Mouse (Mus musculus): ENCODE results near the gene Muc1. TPM values are rescaled to one million over a fixed set of nuclear protein-coding genes. Genes with fewer than 3 reads are reported as not detected.
"Not testable (repeated sequence)": the region's sequence is repeated elsewhere in the genome, so short reads cannot be mapped to it uniquely, and the experiment has no call there.

Muc1 gene
- total RNA-seq, 2 experiments from 2014 or later, result 0.57 to 1.5 TPM

DNA sequence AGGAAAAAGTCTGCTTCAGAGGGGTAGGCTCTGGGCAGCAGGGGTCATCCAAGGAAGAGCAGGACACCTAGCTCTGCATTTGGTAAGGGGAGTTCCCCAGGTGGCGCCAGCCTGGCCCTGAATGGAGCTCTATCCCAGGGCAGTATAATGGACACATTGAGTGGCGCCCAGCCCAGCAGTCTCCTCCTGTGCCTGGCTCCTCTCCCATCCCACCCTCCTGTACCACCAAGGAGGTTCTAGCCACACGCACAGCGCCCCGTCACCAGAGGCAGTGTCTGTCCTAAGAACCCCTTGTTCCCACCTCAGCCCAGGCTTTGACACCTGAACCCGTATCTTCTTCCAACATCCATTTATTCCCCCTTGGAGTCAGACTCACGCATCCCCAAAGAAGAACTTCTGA, 19.1 kb upstream of the Muc1 start:
- DNase-seq (ENCODE audit: low spot score in 2 of 2), result no peak

DNA sequence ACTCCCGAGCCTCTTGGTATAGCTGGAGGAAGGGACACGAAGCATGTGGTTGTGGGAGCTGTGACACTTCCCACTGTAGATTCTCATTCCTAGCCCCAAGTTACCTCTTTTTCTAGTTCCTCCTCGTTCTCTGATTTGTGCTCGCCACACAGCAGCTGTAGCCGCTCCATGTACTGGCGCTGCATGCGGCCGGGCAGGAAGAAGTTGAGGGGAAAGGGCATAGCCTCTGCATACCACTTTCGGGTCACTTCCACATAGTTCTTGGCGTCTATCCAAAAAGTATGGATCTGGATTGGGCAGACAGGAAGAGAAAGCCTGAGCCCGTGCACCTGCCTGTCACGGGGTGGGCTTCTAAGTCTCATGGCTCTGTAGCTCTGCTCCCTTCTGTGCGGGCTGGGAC, 18.7 kb upstream of the Muc1 start:
- DNase-seq (ENCODE audit: low spot score in 2 of 2), result no peak

DNA sequence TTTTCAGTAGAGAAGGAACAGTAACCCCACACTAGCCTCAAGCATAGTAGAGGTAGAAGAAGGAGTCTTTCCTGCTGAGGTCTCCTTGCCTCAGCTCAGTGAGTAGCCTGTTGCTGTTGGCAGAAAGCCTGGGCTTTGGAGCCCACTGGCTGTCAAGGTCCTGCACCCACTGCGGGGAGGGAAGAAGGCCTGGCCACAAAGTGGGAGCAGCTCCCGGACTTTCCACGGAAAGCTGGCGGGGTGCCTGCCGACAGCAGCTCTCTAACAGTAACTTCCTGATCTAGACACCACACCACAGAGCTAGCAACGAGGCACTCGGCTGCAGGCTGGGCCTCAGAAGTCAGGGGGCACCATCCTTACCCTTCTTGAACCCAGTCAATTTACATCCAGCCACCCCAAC, 18.1 kb upstream of the Muc1 start:
- DNase-seq (ENCODE audit: low spot score in 2 of 2), result no peak

DNA sequence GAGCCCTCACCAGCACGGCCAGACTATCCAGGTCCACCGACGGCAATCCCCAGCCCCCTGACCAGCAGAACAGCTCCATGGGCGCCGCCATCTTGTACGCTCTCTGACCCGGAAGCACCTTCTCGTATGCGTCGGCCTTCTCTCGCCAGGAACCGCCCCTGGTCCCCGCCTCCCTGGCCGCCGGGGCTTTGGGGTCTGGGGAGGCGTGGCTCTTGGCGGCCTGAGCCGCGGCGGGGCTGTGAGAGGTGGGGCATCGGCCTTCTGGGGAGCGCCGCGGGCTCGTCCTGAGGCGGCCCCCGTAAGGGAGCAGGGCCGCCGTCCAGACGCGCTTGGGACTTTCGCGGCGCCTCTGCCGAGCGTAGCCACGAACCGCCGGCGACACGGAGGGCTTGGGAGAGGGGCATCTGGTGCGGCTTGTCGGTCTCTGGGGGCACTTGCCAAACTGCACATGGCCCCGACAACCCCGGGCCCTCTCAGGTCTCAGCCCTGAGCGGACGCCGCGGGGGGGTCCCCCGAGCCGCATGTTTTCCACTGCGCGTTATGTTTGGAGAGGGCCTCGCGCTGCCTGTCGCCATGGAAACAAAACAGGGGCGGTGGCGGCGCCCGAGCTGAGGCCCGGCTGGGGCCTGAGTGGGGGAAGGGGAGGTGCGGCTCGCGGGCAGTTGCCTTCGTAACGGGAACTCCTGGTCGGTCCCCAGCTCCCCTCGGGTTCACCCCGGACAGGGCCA, 14.9 kb upstream of the Muc1 start:
- peak; percentile 94 to 97 for DNase-seq (ENCODE audit: low spot score in 2 of 2)

DNA sequence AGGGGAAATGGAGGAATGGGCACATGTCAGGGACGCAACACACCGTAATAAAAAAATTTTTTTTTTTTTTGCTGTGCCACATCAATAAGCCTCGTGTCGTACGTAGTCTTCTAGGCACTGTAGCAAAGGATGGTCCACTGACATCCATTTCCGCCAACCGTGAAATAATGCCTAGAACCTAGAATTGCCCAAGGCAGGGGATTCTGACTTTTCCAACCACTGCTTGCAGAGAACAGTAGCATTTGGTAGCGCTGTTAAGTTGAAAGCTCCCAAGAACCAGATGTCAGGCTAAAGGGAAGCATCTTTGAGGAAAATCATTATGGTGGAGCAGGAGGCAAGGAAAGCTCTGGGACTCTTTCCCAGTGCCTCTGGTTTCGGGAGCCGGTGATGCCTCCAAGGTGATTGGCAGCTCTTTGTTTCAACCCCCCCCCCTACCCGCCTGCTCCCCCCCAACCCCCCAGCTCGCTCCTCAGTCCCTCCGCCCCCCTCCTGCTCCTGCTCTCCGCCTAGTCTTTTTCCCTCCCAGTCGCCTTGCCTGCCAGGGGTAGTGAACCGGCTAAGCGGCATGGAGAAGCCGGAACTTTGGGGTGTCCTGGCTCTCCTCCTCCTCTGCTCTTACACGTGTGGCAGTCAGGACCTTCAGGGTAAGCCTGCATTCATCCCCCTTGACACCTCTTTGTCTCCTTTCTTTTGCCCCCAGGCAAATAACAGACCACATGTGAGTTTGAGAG, 14.0 kb upstream of the Muc1 start, which contains the start of gene Thbs3:
TSS of gene Thbs3 (plus strand) at position 500 of the 731 bp plus-strand sequence.
- peak in 1 of 2 experiments; percentile 67 for DNase-seq (ENCODE audit: low spot score in 2 of 2)

DNA sequence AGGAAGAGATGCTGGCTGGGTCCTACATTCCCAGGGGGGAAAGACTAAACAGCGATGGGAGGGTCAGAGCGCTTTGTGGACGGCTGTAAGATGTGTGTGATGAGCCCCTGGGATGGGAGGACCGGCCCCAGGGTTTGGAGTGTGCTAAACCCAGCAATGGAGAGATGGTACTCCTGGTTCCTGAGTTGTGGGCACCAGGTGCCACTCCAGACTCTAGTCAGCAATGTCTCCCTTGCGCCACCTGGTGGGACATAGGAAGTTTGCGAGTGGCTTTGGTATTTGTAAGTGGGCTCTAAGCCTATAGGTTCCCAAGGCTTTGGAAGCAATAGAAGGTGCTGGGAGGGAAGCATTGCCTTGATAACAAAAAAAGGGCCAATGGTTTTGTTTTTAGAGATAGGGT, 13.0 kb upstream of the Muc1 start:
- peak; percentile 66 to 81 for DNase-seq (ENCODE audit: low spot score in 2 of 2)

DNA sequence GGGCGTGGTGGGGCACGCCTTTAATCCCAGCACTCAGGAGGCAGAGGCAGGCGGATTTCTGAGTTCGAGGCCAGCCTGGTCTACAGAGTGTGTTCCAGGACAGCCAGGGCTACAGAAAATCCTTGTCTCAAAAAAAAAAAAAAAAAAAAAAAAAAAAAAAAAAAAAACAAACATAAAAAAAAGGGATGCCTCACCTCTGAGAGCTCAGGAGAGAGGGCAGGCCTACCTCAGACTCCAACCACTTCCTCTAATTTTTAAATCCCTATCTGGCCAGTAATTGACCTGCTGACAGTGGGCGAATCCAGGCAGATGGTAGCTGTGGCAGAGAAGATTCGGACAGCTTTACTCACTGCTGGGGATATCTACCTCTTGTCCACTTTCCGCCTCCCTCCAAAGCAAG, 12.4 kb upstream of the Muc1 start:
- not testable (repeated sequence) for DNase-seq (ENCODE audit: low spot score in 2 of 2)

DNA sequence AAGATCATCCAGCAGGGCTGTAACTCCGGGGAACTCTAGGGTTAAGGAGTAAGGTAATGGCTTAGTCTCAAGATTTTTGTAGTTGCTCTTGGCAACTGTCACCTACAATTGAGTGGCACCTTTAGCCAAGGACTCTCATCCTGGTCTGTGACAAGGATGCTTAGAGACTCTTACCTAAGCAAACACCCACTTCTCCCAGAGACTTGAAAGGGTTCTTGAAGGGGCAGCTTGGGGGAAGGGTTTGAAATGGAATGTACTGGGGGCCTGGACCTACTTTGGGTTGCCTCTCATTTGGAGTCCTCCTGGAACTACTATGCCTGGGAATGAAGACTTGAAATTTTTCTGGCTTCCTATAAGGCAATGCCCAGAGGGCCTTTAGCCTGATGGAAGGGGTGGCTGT, 10.6 kb upstream of the Muc1 start:
- DNase-seq (ENCODE audit: low spot score in 2 of 2), result no peak

DNA sequence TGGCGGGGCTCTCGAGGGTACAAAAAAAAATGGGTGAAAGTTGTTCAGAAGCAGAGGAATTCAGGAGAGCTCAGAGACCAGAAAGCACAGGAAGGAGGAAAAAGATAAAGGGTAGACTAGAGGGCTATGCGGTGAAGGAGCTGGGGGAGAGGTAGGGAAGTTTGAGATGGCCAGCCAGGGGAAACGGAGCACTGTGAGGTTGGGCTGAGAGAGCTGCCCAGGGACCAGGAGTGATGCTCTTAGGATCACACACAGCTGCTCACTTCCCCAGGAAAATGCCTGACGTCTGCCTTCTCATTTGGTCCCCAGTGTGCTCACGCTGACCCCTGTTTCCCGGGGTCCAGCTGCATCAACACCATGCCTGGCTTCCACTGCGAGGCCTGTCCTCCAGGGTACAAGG, 9.3 kb upstream of the Muc1 start:
- peak in 1 of 2 experiments; percentile 15 for DNase-seq (ENCODE audit: low spot score in 2 of 2)

DNA sequence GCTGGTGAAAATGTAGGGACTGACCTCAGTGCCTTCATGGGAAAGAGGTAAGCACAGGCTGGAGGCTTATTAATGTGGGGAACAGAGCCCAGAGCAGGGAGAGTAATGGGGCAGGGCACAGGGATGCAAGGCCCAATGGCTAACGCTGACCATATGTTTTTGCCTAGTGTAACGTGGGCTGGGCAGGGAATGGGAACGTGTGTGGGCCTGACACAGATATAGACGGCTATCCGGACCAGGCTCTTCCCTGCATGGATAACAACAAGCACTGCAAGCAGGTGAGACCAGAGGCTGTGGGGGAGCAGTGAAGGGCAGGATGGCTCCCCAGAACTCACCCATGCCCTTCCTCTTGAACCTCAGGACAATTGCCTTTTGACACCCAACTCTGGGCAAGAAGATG, 7.7 kb upstream of the Muc1 start:
- no peak for DNase-seq (ENCODE audit: low spot score in 2 of 2)

DNA sequence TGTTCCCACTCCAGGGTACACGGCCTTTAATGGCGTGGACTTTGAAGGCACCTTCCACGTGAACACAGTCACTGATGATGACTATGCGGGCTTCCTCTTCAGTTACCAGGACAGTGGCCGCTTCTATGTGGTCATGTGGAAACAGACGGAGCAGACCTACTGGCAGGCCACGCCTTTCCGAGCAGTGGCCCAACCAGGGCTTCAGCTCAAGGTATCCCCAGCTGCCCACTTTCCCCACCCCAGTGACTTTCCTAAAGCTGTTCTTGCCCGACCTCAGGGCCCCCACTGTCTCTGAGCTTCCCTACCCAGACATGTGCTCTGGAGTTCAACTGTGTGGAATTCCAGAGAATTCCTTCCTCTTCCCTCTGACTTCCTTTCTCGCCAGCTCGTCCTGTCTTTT, 4.1 kb upstream of the Muc1 start:
- no peak for DNase-seq (ENCODE audit: low spot score in 2 of 2)

DNA sequence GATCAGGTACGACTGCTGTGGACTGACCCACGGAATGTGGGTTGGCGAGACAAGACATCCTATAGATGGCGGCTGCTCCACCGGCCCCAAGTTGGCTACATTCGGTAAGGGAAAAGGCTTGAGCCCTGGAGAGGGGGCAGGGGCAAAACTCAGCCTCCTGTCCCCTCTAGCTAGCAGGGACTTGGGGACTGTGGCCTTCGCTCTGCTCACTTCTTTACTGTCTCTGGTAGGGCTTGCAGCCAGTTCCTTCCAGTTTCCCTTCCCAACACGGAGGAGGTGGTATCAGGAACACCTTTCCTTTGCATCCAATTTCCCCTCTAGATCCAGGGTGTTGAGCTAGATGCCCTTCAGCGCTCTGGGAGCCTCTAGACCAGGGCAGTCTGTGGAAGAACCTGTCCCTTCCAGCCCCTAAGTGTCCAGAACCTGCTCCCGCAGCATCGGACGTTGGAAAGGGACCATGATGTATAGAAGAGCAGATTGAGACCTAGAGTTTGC, 3.5 kb upstream of the Muc1 start:
- DNase-seq (ENCODE audit: low spot score in 2 of 2), result no peak

DNA sequence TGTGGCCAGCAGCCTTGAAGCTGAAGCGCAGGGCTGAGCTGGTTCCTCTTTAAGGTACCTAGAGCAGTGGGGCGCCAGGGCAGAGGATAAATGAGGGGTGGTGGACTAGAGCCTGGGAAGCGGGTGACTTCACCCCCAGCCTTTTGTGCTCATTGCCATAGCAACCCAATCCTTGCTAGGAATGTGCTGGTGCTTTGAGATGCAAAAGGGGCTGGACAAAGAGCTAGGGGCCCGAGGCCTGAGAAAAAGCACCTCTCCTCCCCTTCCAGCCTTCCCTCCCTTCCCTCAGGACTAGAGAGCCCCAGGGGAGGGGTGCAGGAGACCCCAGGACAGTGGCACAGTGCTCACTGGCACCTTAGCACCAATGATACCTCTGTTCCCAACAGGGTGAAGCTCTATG, 2.9 kb upstream of the Muc1 start:
- DNase-seq (ENCODE audit: low spot score in 2 of 2), result no peak

DNA sequence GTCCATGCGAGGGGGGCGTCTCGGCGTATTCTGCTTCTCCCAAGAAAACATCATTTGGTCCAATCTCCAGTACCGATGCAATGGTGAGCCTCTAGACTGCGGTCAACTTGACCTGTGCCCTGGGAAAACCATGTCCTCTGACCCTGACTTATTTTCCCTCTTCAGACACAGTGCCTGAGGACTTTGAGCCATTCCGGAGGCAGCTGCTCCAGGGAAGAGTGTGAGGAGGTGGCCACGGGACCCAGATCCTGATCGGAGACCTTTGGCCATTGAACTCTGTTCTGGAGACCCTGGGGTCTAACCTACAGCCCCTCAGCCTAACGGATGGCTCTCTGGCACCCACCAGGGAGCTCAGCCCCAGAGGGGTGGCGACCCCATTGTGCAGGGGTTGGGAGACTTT, 2.5 kb upstream of the Muc1 start:
- no peak for DNase-seq (ENCODE audit: low spot score in 2 of 2)

DNA sequence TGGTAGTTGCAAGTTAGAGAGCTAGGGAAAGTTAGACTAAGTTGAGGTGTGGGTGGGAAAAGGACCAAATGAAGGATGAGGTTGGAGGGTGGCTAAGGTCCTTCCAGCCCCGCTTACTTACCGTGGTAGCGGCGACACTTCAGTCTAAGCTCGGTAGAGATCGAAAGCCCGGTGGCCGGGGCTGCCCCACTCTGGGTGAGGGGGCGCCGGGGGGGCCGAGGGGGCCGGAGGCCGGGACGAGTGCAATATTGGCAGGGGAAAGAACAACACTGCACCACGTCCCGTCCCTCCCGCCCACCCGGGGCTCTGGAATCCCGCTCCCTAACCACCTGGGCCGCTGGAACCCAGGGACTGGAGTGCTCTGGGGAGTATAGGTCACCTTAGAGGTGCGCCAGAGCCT, 2.0 kb upstream of the Muc1 start, which contains the start of gene Mtx1:
TSS of gene Mtx1 (minus strand) at position 189 of the 400 bp plus-strand sequence.
- no peak for DNase-seq (ENCODE audit: low spot score in 2 of 2)

DNA sequence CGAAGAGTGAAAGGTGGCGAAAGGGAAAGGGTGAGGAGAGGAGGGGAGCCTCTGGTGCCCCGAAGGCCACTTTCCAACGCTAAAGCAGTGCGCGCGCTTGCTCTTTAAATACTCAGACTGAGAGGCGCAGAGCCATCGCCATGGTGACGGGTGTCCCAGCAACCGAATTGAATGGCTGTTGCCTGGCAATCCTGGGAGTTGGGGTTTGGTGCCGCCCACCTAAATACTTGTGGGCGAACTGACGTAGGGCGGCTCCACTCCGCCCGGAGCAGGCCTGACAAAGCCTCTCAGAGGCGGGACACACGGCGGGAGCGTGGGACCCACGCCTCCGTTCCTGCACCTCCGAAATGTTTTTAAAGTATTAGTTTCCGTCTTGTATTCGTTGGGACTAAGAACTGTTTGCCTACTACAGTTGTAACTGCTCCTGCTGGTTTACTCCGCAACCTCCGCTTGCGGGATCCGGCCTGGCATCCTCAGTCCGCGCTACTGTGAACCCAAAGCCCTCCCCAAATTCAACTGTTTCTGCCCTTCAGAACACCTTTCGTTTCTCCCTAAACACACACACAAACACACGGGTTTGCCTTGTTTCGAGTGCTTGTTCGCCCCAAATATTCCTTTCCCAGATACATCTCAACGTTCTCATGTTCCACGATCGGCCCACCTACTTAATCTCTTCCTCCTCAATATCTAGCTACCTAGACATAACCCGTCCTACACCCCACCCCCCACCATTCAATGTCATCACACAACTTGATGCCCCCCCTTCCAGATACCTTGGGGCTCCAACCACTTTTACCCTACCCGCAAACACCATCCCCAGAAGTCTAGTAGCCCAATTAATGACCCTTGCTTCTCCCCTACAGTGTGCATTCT, 1.3 kb upstream of the Muc1 start:
- peak in 1 of 2 experiments; percentile 70 for DNase-seq (ENCODE audit: low spot score in 2 of 2)

DNA sequence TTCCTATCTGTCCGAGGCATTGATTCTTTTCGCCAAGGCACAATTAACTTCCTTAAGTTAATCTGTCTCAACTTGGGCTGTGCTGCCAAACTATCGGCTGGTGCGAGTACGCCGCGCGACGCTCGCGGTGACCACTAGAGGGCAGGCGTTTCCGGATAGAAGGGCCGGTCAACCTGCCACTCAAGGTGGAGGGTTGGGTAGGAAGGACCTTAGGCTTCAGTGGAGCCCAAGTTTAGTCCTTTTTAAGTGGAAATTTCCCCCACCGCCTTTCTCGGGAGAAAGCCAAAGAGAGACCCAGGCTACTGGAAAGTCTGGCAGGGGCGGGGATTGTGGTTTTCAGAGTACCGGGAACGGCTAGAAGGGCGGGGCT, 692 bp upstream of the Muc1 start:
- peak; percentile 72 to 85 for DNase-seq (ENCODE audit: low spot score in 2 of 2)

DNA sequence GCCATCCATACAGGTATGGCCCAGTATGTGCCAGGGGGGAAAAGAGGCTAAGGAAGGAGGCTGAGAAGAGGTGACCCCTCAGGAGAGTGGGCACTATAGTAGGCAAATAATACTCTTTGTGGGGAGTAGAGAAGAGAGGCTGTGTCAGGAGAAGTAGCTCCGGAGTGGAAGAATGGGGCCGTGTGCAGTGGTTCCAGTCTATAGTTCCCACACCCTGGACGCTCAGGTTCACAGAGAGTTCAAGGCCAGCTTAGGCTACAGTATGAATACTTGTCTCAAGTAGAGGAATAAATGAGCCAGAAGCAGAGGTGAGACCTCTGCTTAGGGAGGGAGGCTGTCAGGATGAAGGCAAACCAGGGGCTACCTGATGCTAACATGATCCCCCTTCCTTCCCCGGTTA, 419 bp downstream of the Muc1 start:
- DNase-seq (ENCODE audit: low spot score in 2 of 2), result no peak

DNA sequence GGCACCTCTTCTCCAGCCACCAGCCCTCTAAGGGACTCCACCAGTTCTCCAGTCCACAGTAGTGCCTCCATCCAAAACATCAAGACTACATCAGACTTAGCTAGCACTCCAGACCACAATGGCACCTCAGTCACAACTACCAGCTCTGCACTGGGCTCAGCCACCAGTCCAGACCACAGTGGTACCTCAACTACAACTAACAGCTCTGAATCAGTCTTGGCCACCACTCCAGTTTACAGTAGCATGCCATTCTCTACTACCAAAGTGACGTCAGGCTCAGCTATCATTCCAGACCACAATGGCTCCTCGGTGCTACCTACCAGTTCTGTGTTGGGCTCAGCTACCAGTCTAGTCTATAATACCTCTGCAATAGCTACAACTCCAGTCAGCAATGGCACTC, 1.7 kb downstream of the Muc1 start:
- no peak for DNase-seq (ENCODE audit: low spot score in 2 of 2)

DNA sequence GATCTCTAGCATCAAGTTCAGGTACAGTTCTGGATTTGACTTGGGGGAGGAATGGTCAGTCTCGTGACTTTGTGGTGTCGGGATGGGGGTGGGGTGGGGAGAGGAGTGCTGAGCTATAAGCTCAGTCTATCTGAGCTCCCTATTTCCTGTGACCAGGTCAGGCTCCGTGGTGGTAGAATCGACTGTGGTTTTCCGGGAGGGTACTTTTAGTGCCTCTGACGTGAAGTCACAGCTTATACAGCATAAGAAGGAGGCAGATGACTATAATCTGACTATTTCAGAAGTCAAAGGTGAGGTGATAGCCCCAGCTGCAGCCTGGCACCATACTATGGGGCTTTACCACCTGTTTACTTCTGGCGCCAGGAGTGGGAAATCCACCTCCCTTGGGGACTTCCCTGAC, 2.5 kb downstream of the Muc1 start:
- no peak for DNase-seq (ENCODE audit: low spot score in 2 of 2)

DNA sequence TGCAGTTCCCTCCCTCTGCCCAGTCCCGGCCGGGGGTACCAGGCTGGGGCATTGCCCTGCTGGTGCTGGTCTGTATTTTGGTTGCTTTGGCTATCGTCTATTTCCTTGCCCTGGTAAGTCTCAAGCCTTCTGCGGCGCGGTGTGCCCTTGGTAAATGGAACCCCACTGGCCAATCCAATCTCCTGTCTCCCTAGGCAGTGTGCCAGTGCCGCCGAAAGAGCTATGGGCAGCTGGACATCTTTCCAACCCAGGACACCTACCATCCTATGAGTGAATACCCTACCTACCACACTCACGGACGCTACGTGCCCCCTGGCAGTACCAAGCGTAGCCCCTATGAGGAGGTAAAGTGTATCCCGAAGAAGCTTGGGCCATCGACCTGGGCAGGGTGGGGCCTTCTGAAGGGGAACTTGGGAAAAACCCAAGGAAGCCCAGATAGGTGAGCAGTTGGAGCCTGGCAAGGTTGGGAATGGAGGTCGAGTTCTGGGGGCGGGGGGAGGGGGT, 3.0 kb downstream of the Muc1 start:
- DNase-seq (ENCODE audit: low spot score in 2 of 2), result no peak
